Mouse (Mus musculus) embryonic facial prominence, embryonic 13.5 days (tissue): ENCODE data around the gene Cox17. TPM values are rescaled to one million over a fixed set of nuclear protein-coding genes. Genes with fewer than 3 reads are reported as not detected.
A peak's percentile ranks its signal among the peaks of the same experiment; 100 is the strongest.
"Not testable (repeated sequence)": the region's sequence is repeated elsewhere in the genome, so short reads cannot be mapped to it uniquely, and the experiment has no call there.

ENCODE experiments used
- ATAC-seq: fragments of 200-750 bp; cut with Nextera tagmentation; 2 replicates; pipeline ENCODE4 v1.8.0; 2017; ENCODE audit warnings: low read depth; ENCODE audit not compliant: insufficient number of reproducible peaks, insufficient read depth, low FRiP score, low TSS enrichment
- H3K27ac ChIP-seq: fragments of 300-500 bp; sonication (generic); 2 replicates; pipeline ENCODE4 v1.5.1; 2015; ENCODE audit warnings: moderate library complexity, mild to moderate bottlenecking, inconsistent platforms
- H3K27me3 ChIP-seq: fragments of 300-500 bp; sonication (generic); 2 replicates; pipeline ENCODE4 v1.6.1; 2015; ENCODE audit warnings: mild to moderate bottlenecking, inconsistent platforms
- H3K36me3 ChIP-seq: fragments of 300-500 bp; sonication (generic); 2 replicates; pipeline ENCODE4 v1.6.1; 2015; ENCODE audit warnings: mild to moderate bottlenecking, inconsistent platforms
- H3K4me1 ChIP-seq: fragments of 300-500 bp; sonication (generic); 2 replicates; pipeline ENCODE4 v1.6.1; 2015; ENCODE audit warnings: inconsistent platforms
- H3K4me2 ChIP-seq: fragments of 300-500 bp; sonication (generic); 2 replicates; pipeline ENCODE4 v1.6.1; 2015; ENCODE audit warnings: moderate library complexity, mild to moderate bottlenecking, inconsistent platforms
- H3K4me3 ChIP-seq: fragments of 300-500 bp; sonication (generic); 2 replicates; pipeline ENCODE4 v1.5.1; 2015; ENCODE audit warnings: mild to moderate bottlenecking, inconsistent platforms
- H3K9ac ChIP-seq: fragments of 300-500 bp; sonication (generic); 2 replicates; pipeline ENCODE4 v1.6.1; 2015; ENCODE audit warnings: mild to moderate bottlenecking, inconsistent platforms
- H3K9me3 ChIP-seq: fragments of 300-500 bp; sonication (generic); 2 replicates; pipeline ENCODE4 v1.6.1; 2016; ENCODE audit warnings: inconsistent platforms
- WGBS: fragments of 180-500 bp; shearing (Covaris S2); methylation state at CpG from one replicate; pipeline ENCODE4 v1.1.7; 2015; ENCODE audit warnings: mixed read lengths; 5-methylcytosine and 5-hydroxymethylcytosine counted together
- polyA plus RNA-seq: library from polyadenylated mRNA; unstranded; fragments of >200 nt; fragmentation: Nextera tagmentation; extraction: Ambion mirVana; gene quantifications from 2 replicates; pipeline ENCODE4 v1.2.1, GENCODE M21; 2015

Cox17 gene
- polyA plus RNA-seq, 1 experiment from 2014 or later = 104 TPM

DNA sequence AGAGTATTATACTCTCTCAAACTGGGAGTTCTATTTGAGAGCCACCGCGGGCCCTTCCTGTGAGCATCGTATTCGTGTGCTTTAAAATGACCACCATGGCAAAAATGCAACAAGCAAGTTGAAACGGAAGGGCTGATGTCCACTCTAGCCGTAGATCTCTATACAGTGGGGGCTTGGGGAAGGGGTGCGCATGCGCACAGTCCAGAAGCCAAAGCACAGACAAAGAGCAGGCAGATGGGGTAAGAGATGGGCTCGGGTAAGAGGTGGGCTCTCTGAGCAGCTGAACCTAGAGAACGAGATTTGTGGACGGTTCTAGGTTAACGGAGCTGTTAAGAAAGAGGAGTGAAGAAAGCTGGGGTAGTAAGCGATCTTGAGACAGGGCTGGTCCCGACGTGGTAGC is 22.5 kb upstream of the Cox17 start:
- H3K27me3 ChIP-seq = no peaks in the 10 kb centered on the region
- no peak for ATAC-seq
- H3K4me3 ChIP-seq = no peak overlapping the region
- no peaks in the 10 kb centered on the region for H3K4me1 ChIP-seq
- H3K4me2 ChIP-seq = no peak overlapping the region
- no peak overlapping the region for H3K9ac ChIP-seq
- no peaks in the 10 kb centered on the region for H3K36me3 ChIP-seq
- 0 out of 2 replicates have a peak, but pooled peaks cover 1% of the 10 kb centered on the region for H3K9me3 ChIP-seq
- 88% methylated on average over 15 of the region's 15 CpGs for WGBS
- no peak overlapping the region for H3K27ac ChIP-seq

DNA sequence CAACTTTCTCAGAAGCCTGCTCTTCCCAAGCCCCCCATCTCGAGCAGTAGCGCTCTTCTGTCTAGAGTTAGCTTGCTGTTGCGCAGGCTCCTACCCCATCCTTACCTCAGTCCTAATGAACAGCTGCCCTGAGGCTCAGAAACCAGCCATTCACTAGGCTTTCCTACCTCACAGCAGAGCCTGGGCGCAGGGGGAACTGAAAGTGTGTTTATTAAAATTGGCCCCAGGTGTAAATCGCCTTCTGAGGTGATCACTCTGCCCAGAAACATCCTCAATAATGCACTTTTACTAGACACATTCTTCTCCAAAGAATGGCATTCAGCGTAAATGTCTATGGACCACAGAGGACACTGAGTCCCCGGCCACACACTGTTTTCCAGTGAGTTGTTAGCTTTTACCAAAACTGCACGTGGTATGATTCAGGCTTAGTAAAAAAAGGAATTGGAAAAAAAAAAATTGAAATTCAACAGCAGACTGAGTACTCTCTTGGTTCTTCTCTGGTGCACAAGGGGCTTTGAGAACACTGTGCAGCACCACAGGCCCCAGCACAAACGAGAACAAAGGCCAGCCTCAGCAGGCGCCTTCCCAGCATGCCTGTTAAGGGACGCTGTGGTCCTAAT is 19.9 kb upstream of the Cox17 start:
- H3K36me3 ChIP-seq = no peaks in the 10 kb centered on the region
- H3K27ac ChIP-seq = no peak overlapping the region
- ATAC-seq = no peak
- H3K9me3 ChIP-seq = 0 out of 2 replicates have a peak, but pooled peaks cover 2% of the 10 kb centered on the region
- H3K4me3 ChIP-seq = no peak overlapping the region
- H3K4me1 ChIP-seq = no peaks in the 10 kb centered on the region
- H3K27me3 ChIP-seq = no peaks in the 10 kb centered on the region
- H3K9ac ChIP-seq = no peak overlapping the region
- 83% methylated on average over 11 of the region's 11 CpGs for WGBS
- H3K4me2 ChIP-seq = no peak overlapping the region

DNA sequence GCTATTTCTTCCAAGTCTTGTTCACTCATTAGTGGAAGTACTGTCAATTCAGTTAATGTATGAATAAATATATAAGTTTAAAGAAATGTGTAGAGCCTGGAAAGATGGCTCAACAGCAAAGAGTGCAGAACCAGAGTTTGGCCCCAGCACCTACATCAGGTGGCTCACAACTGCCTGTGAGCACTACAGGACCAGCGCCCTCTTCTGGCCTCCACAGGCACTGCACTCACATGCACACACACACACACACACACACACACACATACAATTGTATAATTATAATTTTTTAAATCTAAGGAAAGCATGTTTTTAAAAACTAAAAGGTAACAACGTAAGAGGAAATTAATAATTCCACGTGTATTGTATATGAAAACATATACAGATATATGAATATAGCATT is 17.5 kb upstream of the Cox17 start:
- no peak overlapping the region for H3K27ac ChIP-seq
- no peaks in the 10 kb centered on the region for H3K27me3 ChIP-seq
- no peak overlapping the region for H3K4me2 ChIP-seq
- no peaks in the 10 kb centered on the region for H3K4me1 ChIP-seq
- WGBS = 84% methylated on average over 3 of the region's 3 CpGs
- H3K4me3 ChIP-seq = no peak overlapping the region
- no peaks in the 10 kb centered on the region for H3K36me3 ChIP-seq
- no peak overlapping the region for H3K9ac ChIP-seq
- no peak for ATAC-seq
- H3K9me3 ChIP-seq = 0 out of 2 replicates have a peak, but pooled peaks cover 2% of the 10 kb centered on the region

DNA sequence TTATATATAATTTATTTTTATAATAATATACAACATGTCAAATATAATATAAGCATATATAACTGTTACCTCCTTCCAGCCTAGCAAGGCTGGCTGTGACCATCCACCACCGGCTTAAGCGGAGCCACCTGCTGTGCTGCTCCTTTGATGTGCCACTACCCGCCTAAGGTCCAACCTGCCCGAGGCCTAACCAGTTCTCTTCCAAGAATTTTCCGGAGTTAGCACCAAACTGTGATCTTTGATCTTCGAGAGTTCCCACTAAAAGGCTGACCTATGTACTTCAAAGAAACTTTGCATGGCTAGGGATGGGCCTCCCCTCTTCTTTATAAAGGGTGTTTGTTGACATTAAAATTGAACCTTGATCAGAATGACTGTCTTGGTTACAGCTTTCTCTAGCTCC is 12.4 kb upstream of the Cox17 start:
- no peak overlapping the region for H3K27ac ChIP-seq
- H3K4me1 ChIP-seq = no peaks in the 10 kb centered on the region
- no peaks in the 10 kb centered on the region for H3K36me3 ChIP-seq
- H3K4me3 ChIP-seq = no peak overlapping the region
- no peaks in the 10 kb centered on the region for H3K9me3 ChIP-seq
- H3K27me3 ChIP-seq = no peaks in the 10 kb centered on the region
- no peak overlapping the region for H3K4me2 ChIP-seq
- no peak overlapping the region for H3K9ac ChIP-seq
- WGBS = 38% methylated on average over 6 of the region's 6 CpGs
- no peak for ATAC-seq

DNA sequence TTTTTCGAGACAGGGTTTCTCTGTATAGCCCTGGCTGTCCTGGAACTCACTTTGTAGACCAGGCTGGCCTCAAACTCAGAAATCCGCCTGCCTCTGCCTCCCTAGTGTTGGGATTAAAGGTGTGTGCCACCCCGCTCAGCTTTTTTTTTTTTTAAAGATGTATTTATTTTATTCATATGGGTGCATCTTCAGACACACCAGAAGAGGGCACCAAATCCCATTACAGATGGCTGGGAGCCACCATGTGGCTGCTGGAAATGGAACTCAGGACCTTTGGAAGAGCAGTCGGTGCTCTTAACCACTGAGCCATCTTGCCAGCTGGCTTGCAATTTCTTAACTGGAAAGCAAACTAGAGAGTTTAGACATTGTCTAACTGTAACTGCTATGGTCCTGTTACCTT is 8.7 kb upstream of the Cox17 start:
- H3K4me3 ChIP-seq, ATAC-seq, H3K27me3 ChIP-seq, H3K4me2 ChIP-seq, H3K9me3 ChIP-seq, H3K9ac ChIP-seq, H3K4me1 ChIP-seq, H3K27ac ChIP-seq, H3K36me3 ChIP-seq: not testable (repeated sequence)
- 77% methylated on average over 4 of the region's 4 CpGs for WGBS

DNA sequence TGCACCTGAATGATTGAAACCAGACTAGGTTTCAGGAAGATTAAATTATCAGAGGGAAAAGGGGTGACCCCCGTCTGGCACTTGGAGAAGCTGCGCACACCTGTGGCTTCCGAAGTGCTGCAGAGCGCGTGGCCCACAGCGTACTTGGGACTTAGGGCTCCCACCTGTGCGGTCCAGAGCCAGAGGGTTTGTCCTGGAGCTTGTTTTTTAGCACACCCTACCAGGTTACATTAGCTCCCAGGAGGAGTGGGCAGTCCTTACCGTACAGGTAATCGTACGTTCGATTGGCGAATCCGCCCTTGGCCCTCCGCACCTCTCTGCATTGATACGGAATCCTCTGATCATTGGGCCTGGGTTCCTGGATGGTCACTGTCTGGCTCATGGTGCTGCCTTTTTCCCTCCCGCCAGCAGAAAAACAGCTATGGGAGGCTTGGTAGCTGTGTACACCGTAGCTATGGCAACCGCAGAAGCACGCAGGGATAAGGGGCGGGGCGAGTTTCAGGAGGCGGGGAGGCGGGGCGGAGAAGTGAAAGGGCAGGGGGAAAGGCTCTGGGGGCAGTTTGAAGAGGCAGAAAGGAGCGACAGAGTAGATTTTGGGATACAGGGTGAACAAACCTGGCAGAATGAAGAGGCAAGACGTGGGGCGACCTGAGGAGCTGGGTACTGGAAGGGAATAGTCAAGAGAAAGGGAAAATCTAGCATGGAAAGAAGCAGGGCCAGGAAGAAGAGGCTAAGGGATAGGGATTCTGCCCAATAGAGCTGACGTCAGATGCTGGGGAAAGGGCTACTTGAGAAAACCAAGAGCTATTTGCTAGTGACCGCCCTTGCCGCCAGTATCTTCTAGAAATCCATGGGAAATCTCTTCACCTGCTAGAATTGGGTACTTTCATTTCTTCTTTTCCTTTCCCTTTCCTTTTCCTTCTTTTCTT is 5.1 kb upstream of the Cox17 start, which contains the start of gene Maats1:
Gene Maats1 (minus strand): TSS at position 748 of the 929 bp plus-strand sequence.
- Histone ChIP-seq H3K27ac (no peak within 1 kb of the TSS), H3K4me1 (peaks cover 8% of the 10 kb centered on the region), H3K4me2 (peak within 1 kb of the TSS; percentile 75), H3K9me3 (no peaks in the 10 kb centered on the region), H3K36me3 (no peaks in the 10 kb centered on the region), H3K4me3 (peak within 1 kb of the TSS; percentile 43), H3K9ac (peak within 1 kb of the TSS; percentile 64), H3K27me3 (no peaks in the 10 kb centered on the region)
- WGBS = 8% methylated on average over 30 of the region's 30 CpGs
- ATAC-seq = 0 out of 2 replicates have a peak, but pooled peaks have one; percentile 79

DNA sequence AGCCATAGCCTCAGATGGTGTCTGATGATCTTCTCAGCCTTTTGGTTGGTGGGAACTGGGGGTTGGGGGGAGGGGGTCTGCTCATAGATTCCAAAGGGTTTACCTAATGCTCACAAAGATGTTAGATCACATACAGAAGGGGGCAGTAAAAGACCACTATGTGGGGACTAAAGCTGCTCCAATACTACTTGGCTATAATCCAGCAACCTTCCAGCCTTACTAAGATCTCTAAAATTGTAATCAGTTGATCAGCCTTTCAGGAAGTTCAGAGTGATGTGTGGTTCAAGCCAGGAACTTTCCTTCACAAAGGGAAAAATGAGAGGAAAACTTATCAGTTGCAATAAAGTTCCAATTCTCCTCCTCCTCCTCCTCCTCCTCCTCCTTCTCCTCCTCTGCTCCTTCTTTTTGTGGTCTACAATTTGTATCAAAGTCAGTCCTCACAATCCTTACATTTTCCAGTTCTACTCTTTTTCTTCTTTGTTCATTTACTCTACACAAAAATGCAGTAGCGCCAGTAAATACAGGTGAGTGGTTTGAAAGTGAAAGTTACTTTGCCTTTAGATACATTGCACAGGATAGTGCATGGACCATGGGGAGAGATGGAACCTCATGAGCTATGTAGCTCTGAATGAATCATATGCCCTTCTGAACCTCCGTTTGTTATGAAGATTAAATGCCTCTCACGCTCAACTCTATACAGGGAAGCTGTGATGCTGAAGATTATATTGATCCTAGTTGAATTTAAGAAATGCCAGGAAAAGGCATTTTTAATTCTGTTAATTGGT is 1.7 kb upstream of the Cox17 start:
- Histone ChIP-seq H3K4me1 (peaks cover 16% of the 10 kb centered on the region), H3K9ac (no peak overlapping the region), H3K27ac (no peak overlapping the region), H3K9me3 (no peaks in the 10 kb centered on the region), H3K4me2 (no peak overlapping the region), H3K27me3 (no peaks in the 10 kb centered on the region), H3K4me3 (no peak overlapping the region), H3K36me3 (peaks cover 11% of the 10 kb centered on the region)
- no peak for ATAC-seq
- WGBS = 86% methylated on average over 3 of the region's 3 CpGs

DNA sequence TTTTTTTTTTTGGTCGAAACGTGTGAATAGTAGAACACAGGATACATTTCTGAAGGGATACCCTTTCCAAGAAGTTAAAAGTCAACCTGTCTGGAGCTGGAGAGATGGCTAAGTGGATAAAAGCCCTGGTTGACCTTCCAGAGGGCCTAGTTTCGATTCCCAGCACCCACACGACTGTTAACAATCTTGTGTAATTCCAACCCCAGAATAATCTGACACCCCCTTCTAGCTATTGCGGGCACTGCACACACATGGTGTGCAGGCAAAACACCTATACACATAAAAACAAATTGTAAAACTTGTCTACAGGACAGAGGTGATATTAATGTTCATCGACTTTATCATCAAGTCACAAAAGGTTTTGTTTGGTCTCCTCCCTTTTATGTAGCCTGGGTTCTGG is 797 bp downstream of the Cox17 start:
- peak overlapping the region; percentile 93; the same call in 1 of the 2 replicates for H3K9ac ChIP-seq
- H3K4me2 ChIP-seq = peak overlapping the region; percentile 69
- no peak overlapping the region for H3K27ac ChIP-seq
- peaks cover 31% of the 10 kb centered on the region for H3K36me3 ChIP-seq
- 54% methylated on average over 6 of the region's 6 CpGs for whole genome bisulfite sequencing
- H3K27me3 ChIP-seq = no peaks in the 10 kb centered on the region
- H3K4me1 ChIP-seq = peaks cover 9% of the 10 kb centered on the region; the same call in 1 of the 2 replicates
- ATAC-seq = no peak
- H3K9me3 ChIP-seq = no peaks in the 10 kb centered on the region
- peak overlapping the region; percentile 96 for H3K4me3 ChIP-seq

DNA sequence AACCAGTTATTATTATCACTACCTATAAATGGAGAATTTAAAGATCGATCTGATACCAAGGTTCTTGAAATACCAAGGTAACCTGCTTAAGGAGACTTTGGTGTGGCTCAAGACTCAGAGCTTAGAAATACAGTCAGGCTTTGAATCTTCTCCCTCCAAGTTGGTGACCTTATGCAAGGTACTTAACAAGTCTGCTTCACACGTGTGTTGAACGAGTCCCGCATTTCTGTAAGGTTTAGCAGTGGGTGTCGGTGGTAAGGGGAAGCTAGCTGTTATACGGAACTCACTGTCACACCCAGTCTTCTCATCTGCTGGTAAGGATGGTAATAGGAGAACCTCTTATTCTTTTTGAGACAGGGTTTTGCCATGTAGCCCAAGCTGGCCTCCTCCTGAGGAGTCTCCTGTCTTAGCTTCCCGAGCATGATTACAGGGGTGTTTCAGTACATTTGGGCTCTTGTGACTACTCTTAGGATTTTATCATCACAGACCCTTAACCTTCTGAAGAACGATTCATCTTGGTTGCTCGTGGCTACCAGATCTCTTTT is 1.5 kb downstream of the Cox17 start:
- H3K27ac ChIP-seq = no peak overlapping the region
- H3K4me1 ChIP-seq = peaks cover 9% of the 10 kb centered on the region; the same call in 1 of the 2 replicates
- ATAC-seq = no peak
- H3K9ac ChIP-seq = no peak overlapping the region
- H3K27me3 ChIP-seq = no peaks in the 10 kb centered on the region
- peaks cover 31% of the 10 kb centered on the region for H3K36me3 ChIP-seq
- 91% methylated on average over 9 of the region's 9 CpGs for WGBS
- no peaks in the 10 kb centered on the region for H3K9me3 ChIP-seq
- no peak overlapping the region for H3K4me3 ChIP-seq
- no peak overlapping the region for H3K4me2 ChIP-seq

DNA sequence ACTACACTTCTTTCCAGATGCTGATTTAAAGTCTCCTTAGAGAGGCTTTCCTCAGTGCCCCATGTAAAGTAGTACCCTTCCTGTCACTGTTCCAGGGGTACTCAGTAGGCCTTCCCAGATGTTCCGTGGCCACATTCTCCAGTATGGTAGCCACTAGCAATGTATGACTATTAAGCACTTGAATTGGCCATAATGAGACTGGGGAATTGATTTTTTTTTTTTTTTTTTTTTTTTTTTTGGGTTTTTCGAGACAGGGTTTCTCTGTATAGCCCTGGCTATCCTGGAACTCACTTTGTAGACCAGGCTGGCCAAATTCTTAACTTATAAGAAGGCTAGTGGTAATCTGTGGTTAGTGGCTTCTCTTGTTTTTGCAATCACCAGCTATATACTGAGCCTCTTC is 3.1 kb downstream of the Cox17 start:
- no peak overlapping the region for H3K27ac ChIP-seq
- 80% methylated on average over 2 of the region's 2 CpGs for WGBS
- H3K4me3 ChIP-seq = no peak overlapping the region
- no peak overlapping the region for H3K9ac ChIP-seq
- H3K36me3 ChIP-seq = peaks cover 35% of the 10 kb centered on the region
- no peaks in the 10 kb centered on the region for H3K27me3 ChIP-seq
- H3K4me1 ChIP-seq = peaks cover 9% of the 10 kb centered on the region; the same call in 1 of the 2 replicates
- H3K9me3 ChIP-seq = no peaks in the 10 kb centered on the region
- H3K4me2 ChIP-seq = no peak overlapping the region
- ATAC-seq = no peak

DNA sequence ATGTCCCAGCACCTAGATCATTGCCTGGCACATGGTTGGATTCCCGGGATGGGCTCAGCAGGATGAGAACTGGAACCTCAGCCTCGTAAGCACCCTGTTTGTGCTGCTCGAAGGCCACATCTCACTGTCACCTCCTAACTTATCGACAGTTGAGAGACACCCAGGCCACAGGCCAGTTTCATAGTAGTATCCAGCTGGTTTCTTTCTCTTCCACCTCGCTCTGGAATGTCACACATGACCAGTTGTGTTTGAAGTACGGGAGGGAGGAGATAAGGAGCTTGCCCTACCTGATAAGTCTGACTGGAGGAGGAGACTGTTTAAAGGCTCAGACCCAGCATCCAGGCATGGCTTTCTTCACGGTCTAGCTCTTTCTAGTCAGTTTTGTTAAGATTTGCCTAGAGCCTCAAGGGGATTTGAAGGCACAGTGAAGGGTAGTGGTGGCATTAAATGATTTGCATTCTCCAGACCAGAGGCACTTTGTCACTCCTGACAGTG is 3.6 kb downstream of the Cox17 start:
- peaks cover 35% of the 10 kb centered on the region for H3K36me3 ChIP-seq
- no peak overlapping the region for H3K9ac ChIP-seq
- H3K4me1 ChIP-seq = peaks cover 9% of the 10 kb centered on the region; the same call in 1 of the 2 replicates
- ATAC-seq = no peak
- no peaks in the 10 kb centered on the region for H3K27me3 ChIP-seq
- no peak overlapping the region for H3K4me3 ChIP-seq
- no peaks in the 10 kb centered on the region for H3K9me3 ChIP-seq
- WGBS = 88% methylated on average over 7 of the region's 7 CpGs
- no peak overlapping the region for H3K27ac ChIP-seq
- no peak overlapping the region for H3K4me2 ChIP-seq
